Mouse (Mus musculus): ENCODE measurements at regions not wholly inside any gene's neighbourhood (a gene's known extent, or its start where the extent isn't known, plus 50 kb on each side); places are given as distances from the start of the nearest gene placed in this dataset.

DNA sequence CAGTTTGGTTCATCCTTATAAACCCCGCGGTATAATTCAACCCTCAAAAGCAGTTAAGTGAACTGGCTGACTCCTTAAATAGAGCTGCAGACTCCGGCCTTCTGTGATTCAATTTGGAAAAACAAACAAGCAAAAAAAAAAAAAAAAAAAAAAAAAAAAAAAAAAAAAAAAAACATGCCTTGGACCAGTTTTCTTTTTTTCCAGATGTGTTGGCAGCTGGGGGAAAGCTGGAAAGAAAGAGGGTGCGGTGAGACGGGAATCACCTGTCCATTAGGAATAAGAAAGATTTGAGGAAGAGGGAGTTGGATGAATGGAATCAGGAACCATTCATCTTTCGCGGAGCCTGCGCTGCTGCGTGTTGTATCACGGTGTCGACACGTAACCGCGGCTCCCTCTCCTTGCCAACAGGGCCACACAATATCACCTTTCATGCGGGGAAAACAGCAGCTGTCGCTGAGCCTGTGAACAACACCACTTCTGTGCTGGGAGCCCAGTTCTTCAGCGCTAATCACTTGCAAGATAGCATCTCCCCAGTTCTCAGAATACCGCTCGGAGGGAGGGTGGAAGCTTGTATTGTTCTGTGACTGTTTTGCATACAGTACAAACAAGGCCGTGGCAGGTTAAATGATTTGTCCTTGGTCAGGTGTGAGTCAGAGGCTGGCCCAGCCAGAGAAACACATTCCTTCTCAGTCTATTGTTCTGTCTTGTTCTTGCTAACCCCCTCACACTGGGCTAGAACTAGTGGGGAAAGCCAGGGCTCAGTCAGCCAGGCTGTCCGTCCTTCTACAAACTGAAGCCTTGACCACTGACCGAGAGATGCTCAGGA, 76.6 kb upstream of the Egr2 start:
- TF ChIP-seq CTCF (IDR thresholded peaks at IDR 0.05; ENCODE audit: borderline replicate concordance, insufficient read depth, low read length) (no peak), POLR2A (IDR thresholded peaks at IDR 0.05; ENCODE audit: low read depth, low read length) (no peak)
